Mouse (Mus musculus) forebrain, embryonic 10.5 days (tissue): Measurements from ENCODE around the gene Gimd1. TPM values are rescaled to one million over a fixed set of nuclear protein-coding genes. Genes with fewer than 3 reads are reported as not detected.
A peak's percentile ranks its signal among the peaks of the same experiment; 100 is the strongest.

ENCODE experiments used
- DNase-seq: peaks from one replicate; pipeline ENCODE4 v3.0.0-alpha.2; 2017; ENCODE audit warnings: low spot score; ENCODE audit errors: extremely low spot score
- H3K27ac ChIP-seq: fragments of 300-500 bp; sonication (generic); 2 replicates; pipeline ENCODE4 v1.5.1; 2016; ENCODE audit warnings: mild to moderate bottlenecking
- H3K27me3 ChIP-seq: fragments of 300-500 bp; sonication (generic); 2 replicates; pipeline ENCODE4 v1.6.1; 2016; ENCODE audit warnings: mild to moderate bottlenecking; ENCODE audit not compliant: poor library complexity, severe bottlenecking
- H3K36me3 ChIP-seq: fragments of 300-500 bp; sonication (generic); replicated peaks from 2 replicates; pipeline ENCODE4 v1.6.1; 2016; ENCODE audit warnings: mild to moderate bottlenecking, moderate library complexity
- H3K4me1 ChIP-seq: fragments of 300-500 bp; sonication (generic); 2 replicates; pipeline ENCODE4 v1.6.1; 2016
- H3K4me3 ChIP-seq: fragments of 300-500 bp; sonication (generic); 2 replicates; pipeline ENCODE4 v1.5.1; 2016; ENCODE audit warnings: mild to moderate bottlenecking, moderate library complexity
- H3K9me3 ChIP-seq: fragments of 300-500 bp; sonication (generic); 2 replicates; pipeline ENCODE4 v1.6.1; 2016; ENCODE audit warnings: mild to moderate bottlenecking, moderate library complexity
- WGBS: fragments of 180-500 bp; shearing (Covaris S2); methylation state at CpG from one replicate; pipeline ENCODE4 v1.1.7; 2016; 5-methylcytosine and 5-hydroxymethylcytosine counted together
- polyA plus RNA-seq: library from polyadenylated mRNA; unstranded; fragments of >200 nt; fragmentation: Nextera tagmentation; extraction: Ambion mirVana; gene quantifications from 2 replicates; pipeline ENCODE4 v1.2.1, GENCODE M21; 2016

Gene Gimd1
- polyA plus RNA-seq, 1 experiment from 2014 or later: not detected

GRCm38 (mm10) chr3:132650191-132650590, 20.6 kb downstream of the Gimd1 start:
- Histone ChIP-seq H3K4me3 (no peak overlapping the region), H3K27ac (no peak overlapping the region), H3K36me3 (no peaks in the 10 kb centered on the region), H3K9me3 (no peaks in the 10 kb centered on the region), H3K27me3 (no peaks in the 10 kb centered on the region), H3K4me1 (no peaks in the 10 kb centered on the region)
- WGBS: 90% methylated on average over 5 of the region's 5 CpGs
- no peak for DNase-seq

- peaks cover 5% of the 10 kb centered on the region; the same call in 1 of the 2 replicates for H3K36me3 ChIP-seq
- H3K27me3 ChIP-seq: no peaks in the 10 kb centered on the region
- no peak overlapping the region for H3K4me3 ChIP-seq
- H3K4me1 ChIP-seq: no peaks in the 10 kb centered on the region
- H3K9me3 ChIP-seq: no peaks in the 10 kb centered on the region
- DNase-seq: no peak
- H3K27ac ChIP-seq: no peak overlapping the region
- WGBS: 85% methylated on average over 3 of the region's 3 CpGs
Observed at GRCm38 (mm10) chr3:132651776-132652175, 22.2 kb downstream of the Gimd1 start.

- DNase-seq: no peak
- Histone ChIP-seq H3K27ac (no peak overlapping the region), H3K9me3 (no peaks in the 10 kb centered on the region), H3K27me3 (no peaks in the 10 kb centered on the region), H3K36me3 (peaks cover 11% of the 10 kb centered on the region), H3K4me3 (no peak overlapping the region), H3K4me1 (no peaks in the 10 kb centered on the region)
- WGBS: 86% methylated on average over 7 of the region's 7 CpGs
Observed at GRCm38 (mm10) chr3:132653959-132654358, 24.3 kb downstream of the Gimd1 start.

- no peak for DNase-seq
- no peak overlapping the region for H3K27ac ChIP-seq
- no peaks in the 10 kb centered on the region for H3K27me3 ChIP-seq
- no peaks in the 10 kb centered on the region for H3K9me3 ChIP-seq
- no peaks in the 10 kb centered on the region for H3K4me1 ChIP-seq
- H3K4me3 ChIP-seq: no peak overlapping the region
- WGBS: 89% methylated on average over 2 of the region's 2 CpGs
- H3K36me3 ChIP-seq: peaks cover 31% of the 10 kb centered on the region
Observed at GRCm38 (mm10) chr3:132655955-132656354, 26.3 kb downstream of the Gimd1 start.

- DNase-seq: no peak
- Histone ChIP-seq H3K36me3 (peaks cover 35% of the 10 kb centered on the region), H3K4me1 (peaks cover 2% of the 10 kb centered on the region), H3K27me3 (no peaks in the 10 kb centered on the region), H3K9me3 (no peaks in the 10 kb centered on the region), H3K4me3 (no peak overlapping the region), H3K27ac (no peak overlapping the region)
- 95% methylated on average over 2 of the region's 2 CpGs for WGBS
Observed at GRCm38 (mm10) chr3:132677494-132677893, 47.9 kb downstream of the Gimd1 start.

DNA sequence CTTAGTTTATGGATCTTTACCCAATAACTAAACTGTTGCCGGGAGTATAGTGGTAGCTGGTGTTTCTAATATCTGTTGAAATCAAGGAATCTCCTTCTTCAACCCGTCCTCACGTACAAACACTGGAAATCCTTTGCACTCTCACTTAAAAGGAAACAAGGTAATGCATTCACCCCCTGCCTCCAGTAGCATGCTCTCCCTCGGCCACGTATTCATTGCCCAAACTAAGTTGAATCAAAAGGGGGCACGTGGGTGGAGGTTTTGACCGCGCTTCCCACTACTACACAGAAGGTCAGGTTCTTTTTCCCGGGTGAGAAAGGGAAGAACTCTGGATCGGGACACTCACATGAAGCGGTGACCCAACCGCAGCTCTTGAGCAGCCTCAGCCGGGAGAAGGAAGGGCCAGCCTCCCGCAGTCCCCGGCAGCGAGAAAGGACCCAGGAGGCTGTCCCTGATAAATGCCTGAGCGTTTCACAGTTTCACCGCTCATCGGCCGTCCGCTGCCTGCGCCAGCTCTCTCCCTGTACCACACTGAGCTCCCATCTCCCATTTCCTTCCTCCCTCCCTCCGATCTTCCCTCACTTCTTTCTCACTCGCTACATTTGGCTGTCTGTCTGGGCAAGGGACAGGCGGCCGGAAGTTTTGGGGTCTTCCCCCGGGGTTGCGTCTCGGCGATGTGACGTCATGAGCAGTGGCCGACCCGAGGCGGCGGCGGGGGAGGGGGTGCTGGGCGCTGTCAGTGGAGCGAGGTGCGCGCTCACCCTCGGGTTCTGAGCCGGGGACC, 54.0 kb downstream of the Gimd1 start, which contains the start of gene Tbck:
Gene Tbck (plus strand): TSS at position 698 of the 784 bp plus-strand sequence.
- peak within 1 kb of the TSS; percentile 100 for H3K27ac ChIP-seq
- no peaks in the 10 kb centered on the region for H3K9me3 ChIP-seq
- peaks cover 9% of the 10 kb centered on the region for H3K36me3 ChIP-seq
- peaks cover 19% of the 10 kb centered on the region for H3K4me1 ChIP-seq
- H3K27me3 ChIP-seq: no peaks in the 10 kb centered on the region
- DNase-seq: peak; percentile 91
- 1% methylated on average over 42 of the region's 42 CpGs for WGBS
- peak within 1 kb of the TSS; percentile 89 for H3K4me3 ChIP-seq

DNA sequence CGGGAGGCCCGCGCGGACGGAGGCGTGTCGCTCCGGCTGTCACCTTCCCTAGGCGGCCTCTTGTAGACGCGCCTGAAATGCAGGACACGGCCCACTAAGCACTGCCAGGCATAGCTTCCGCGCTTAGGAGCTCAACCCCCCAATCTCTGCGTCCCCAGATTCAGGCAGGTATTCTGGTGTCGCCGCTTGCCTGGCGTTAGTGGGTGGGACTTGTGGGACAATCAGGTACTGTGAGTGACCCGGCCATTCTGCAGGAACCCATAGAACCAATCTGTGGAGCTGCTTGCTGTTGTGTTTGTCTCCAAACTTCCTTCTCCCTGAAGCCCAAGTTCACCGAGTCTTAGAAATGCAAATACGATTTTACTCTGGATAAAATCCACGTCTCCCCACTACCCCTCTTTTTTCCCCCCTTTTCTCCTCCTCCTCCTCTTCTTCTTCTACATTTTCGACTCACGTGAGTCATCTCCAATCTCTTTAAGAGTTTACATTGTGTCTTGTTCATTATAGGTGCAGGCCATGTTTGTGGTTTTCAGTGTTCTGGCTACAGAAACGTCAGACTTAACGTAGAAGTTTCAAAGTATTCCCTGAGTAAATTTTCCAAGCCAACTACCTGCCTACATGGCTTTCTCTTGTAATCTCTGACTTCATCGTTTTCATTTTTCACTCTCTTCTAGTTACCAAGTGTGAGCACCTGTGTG, 54.8 kb downstream of the Gimd1 start, which contains the start of gene Aimp1:
Gene Aimp1 (minus strand): TSS at position 140 of the 698 bp plus-strand sequence.
- Histone ChIP-seq H3K27me3 (no peaks in the 10 kb centered on the region), H3K9me3 (no peaks in the 10 kb centered on the region), H3K4me1 (peaks cover 19% of the 10 kb centered on the region), H3K27ac (peak within 1 kb of the TSS; percentile 100), H3K36me3 (peaks cover 13% of the 10 kb centered on the region), H3K4me3 (peak within 1 kb of the TSS; percentile 89)
- 3% methylated on average over 27 of the region's 27 CpGs for WGBS
- DNase-seq: no peak

Other genes with a start within 250 kb of the Gimd1 start
- 20.1 and 21.2 TPM in 2 replicates for gene Tbck, start 54.3 kb downstream of the Gimd1 start, polyA plus RNA-seq
- gene Aimp1, start 54.5 kb downstream of the Gimd1 start, polyA plus RNA-seq: 78.0 and 84.5 TPM in 2 replicates